Mouse (Mus musculus) Muller cell, postnatal 12 days (primary cell): ENCODE measurements around the gene Fuca2.

Source experiments
- DNase-seq: peaks from one replicate; pipeline ENCODE4 v3.0.0-alpha.2; 2015; ENCODE audit errors: inconsistent ontology term

Gene Fuca2

DNA sequence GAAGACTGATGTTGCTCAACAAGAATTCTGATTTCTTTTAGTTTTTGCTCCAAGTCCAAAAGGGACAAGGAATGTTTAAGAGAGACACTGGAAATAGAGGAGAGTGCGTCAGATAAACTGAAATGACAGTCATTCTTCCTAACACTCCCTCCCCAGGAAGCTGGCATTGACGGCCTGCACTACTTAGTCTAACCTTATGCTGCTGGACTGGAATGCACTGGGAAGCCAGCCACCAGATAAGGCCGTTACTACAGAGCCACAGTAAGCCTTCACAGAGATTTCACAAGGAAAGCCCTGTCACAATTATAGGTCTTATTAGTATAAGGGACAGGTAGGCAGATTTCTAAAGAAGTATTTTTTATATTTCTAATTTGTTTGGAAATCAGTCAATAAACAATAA, 35.4 kb downstream of the Fuca2 start:
- no peak for DNase-seq

DNA sequence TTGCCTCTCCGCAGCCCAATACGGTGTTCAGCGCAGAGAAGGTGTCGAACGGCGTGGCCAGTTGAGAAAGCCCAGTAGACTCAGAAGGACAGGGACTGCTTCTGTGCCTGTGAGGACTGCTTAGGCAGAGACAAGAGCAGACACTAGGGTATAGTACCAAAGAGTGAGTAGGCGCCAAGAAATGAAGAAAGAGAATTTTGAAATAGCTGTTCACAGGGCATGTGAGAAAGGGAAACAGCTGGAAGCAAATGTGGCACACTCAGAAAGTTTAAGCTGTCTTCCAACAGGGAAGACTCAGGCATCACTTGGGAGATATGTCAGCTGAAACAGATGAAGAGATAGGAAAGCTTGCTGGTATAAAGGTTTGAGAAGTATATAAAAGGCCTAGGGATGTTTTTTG, 37.4 kb downstream of the Fuca2 start:
- DNase-seq = no peak

- DNase-seq = no peak
Observed at GRCm38 (mm10) chr10:13539769-13540333, 40.5 kb downstream of the Fuca2 start.

- DNase-seq = no peak
Observed at GRCm38 (mm10) chr10:13541721-13542120, 42.4 kb downstream of the Fuca2 start.

- DNase-seq = peak; percentile 94
Observed at GRCm38 (mm10) chr10:13552646-13553497, 53.5 kb downstream of the Fuca2 start, which contains the start of the genes Adat2 and Pex3. Gene Adat2 (plus strand): TSS chr10:13552894. Gene Pex3 (minus strand): TSS chr10:13553142.

- DNase-seq = no peak
Observed at GRCm38 (mm10) chr10:13553498-13553985, 54.2 kb downstream of the Fuca2 start.

DNA sequence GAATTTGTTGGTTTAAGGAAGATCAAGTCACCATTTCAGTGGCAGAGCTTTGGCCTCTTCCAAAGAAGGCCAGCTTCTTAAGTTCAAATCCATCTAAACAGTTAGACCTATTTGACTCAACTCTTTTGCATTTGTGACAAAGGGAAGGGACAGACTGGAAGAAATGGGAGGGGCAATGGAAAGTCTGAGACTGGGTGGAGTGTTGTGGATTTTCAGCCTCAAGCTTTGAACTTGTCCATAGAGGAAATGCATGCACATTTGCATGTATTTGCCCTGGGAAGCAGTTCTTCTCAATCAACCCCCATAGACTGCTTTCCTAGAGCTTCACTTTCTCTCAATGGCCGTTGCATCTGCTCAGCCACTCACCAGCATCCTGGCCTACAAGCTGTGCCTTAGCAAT, 55.0 kb downstream of the Fuca2 start:
- DNase-seq = no peak

DNA sequence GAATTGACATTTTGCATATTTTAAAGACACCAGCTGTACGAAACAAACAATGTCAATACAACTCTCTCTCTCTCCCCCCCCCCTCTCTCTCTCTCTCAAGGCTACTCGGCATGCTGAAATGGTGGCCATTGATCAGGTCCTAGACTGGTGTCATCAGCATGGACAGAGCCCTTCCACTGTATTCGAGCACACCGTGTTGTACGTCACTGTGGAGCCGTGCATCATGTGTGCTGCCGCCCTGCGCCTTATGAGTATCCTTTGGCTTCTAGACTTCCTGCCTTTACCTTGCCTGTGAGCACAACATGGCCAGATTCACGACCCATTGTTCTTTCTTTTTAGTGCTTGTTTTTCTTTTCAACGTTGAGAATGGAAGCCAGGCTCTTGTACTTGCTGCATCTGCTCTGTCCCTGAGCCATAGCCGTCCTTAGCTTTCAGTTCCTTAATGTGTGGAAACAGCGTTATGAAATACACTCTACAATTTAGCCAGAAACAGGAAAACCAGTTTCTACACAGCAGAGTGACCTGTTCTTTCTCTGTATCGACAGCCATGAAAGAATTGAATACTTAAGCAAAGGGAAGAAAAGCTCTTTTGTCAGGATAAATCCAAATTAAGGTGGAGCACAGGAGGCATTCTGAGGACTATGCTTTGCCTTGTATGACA, 60.8 kb downstream of the Fuca2 start:
- DNase-seq = no peak

DNA sequence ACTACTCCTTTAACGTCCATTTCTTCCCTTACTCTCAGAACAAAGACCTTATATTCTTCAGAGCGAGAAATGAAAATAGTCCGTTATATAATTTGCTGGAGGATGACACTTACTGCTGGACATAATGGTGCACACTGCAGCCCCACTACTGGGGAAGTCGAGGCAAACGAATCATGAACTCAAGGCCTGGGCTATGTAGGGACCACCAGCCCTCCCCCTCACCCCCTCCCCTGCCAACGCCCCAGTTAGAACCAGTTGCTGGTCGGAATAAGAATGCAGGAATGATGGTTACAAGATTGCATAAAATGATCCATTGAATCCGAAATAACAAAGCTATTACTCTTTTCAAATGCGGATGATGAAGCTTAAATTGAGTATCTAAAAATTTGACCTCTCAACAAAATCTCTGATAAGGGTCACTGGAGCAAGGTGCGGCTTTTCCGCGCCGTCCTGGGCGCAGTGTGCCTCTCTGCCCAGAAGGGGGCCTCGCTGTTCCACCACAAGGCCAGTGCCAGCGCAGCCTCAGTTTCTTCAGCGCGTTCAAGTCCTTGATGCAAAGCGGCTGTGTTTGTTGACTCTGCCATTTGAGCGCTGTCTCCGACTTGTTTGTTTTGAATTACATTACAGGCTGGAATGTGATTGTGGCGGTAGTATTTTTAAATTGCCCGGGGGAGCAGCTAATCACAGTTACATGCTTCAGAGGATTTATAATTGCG, 65.2 kb downstream of the Fuca2 start:
- DNase-seq = peak; percentile 44

DNA sequence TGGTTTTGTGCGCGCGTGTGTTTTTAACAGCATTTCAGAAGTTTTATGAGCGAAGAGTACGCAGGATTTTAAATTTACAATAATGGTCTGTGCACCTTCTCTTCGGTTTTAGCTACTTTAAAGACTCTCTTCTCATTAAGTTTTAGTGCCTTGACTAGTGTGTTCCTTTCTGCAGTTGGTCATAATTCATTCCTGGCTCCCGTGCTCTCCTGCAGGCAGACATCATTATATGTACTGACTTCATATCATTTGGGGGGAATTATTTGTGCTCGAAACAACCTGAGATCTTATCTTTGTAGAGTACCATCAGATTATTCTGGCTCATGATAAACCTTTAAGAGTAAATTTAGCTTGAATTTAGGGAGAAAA, 65.7 kb downstream of the Fuca2 start:
- DNase-seq = no peak

GRCm38 (mm10) chr10:13566393-13566792, 67.1 kb downstream of the Fuca2 start:
- DNase-seq = no peak
